Comparison of ENCODE assay signal across 29 mouse cellular contexts in the genomic region with DNA sequence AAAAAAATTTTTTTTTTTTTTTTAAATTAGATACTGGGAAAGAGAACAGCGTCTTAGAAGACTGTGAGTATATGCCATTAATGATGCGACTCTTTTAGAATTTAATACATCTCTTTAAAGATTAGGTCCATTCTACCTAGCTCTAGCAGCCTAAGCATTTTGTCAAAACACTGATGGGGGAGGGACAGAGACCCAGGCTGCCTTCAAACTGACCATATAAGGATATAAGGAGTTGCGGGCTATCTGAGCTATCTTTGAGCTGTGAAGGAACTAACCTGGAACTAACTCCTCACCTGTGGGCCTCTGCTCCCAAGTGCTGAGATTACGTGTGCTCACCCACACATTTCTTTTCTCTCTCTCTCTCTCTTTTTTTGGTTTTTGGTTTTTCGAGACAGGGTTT.
"Had no signal": no experiment of that assay in that cellular context is flagged by ENCODE, and none has a peak within 500 bp of the region (broad histone marks: within the 10 kb centered on the region; RNA-seq: fewer than 3 reads in every experiment).

No protein-coding gene starts in this region.

- H3K27ac ChIP-seq: heart, embryonic 13.5 days; heart, embryonic 15.5 days; hindbrain, embryonic 10.5 days; hindbrain, embryonic 12.5 days; hindbrain, embryonic 13.5 days; hindbrain, embryonic 14.5 days; hindbrain, embryonic 15.5 days; hindbrain, postnatal 0 days; intestine, embryonic 15.5 days; kidney, embryonic 15.5 days; kidney, postnatal 0 days; layer of hippocampus, adult 2 months; left cerebral cortex, adult 2 months had no signal

- H3K4me1 ChIP-seq: hindbrain, embryonic 10.5 days; hindbrain, embryonic 12.5 days; hindbrain, embryonic 13.5 days; hindbrain, embryonic 15.5 days; intestine, embryonic 15.5 days; kidney, embryonic 15.5 days had no signal

- H3K9me3 ChIP-seq: heart, embryonic 12.5 days; heart, embryonic 13.5 days; heart, embryonic 15.5 days; hindbrain, embryonic 10.5 days; hindbrain, embryonic 12.5 days; hindbrain, embryonic 13.5 days; hindbrain, embryonic 15.5 days; intestine, embryonic 15.5 days; kidney, embryonic 15.5 days had no signal

- H3K36me3 ChIP-seq: heart, embryonic 12.5 days; heart, embryonic 13.5 days; heart, embryonic 15.5 days; hindbrain, embryonic 10.5 days; hindbrain, embryonic 12.5 days; hindbrain, embryonic 13.5 days; hindbrain, embryonic 15.5 days; intestine, embryonic 15.5 days; kidney, embryonic 15.5 days had no signal

- H3K9ac ChIP-seq: heart, embryonic 12.5 days; heart, embryonic 13.5 days; heart, embryonic 15.5 days; hindbrain, embryonic 12.5 days; hindbrain, embryonic 13.5 days; hindbrain, embryonic 14.5 days; hindbrain, embryonic 15.5 days; intestine, embryonic 15.5 days; kidney, embryonic 15.5 days had no signal

- DNase-seq: heart, postnatal 10 days; heart, postnatal 14 days; heart, postnatal 36 days; heart, postnatal 4 days; kidney, adult 11 months; kidney, adult 18-20 months; kidney, adult 2 months; kidney, adult 8-10 months; kidney, adult 9 months; kidney, postnatal 10 days; kidney, postnatal 14 days; kidney, postnatal 36 days; kidney, postnatal 4 days; layer of hippocampus, adult 9-11 months; layer of hippocampus, postnatal 36 days had no signal

- H3K4me3 ChIP-seq: heart, embryonic 12.5 days; heart, embryonic 13.5 days; heart, embryonic 15.5 days; hindbrain, embryonic 10.5 days; hindbrain, embryonic 12.5 days; hindbrain, embryonic 13.5 days; hindbrain, embryonic 15.5 days; intestine, embryonic 15.5 days; kidney, embryonic 15.5 days; layer of hippocampus, adult 2 months; left cerebral cortex, adult 2 months had no signal
